Mouse (Mus musculus) retina, embryonic 14.5 days (tissue): ENCODE measurements around the gene Fv1.

Source experiments
- DNase-seq: peaks from one replicate; pipeline ENCODE4 v3.0.0-alpha.2; 2015; ENCODE audit warnings: low spot score

Fv1 gene

GRCm38 (mm10) chr4:147884138-147884537 lies 15.4 kb downstream of the Fv1 start:
- no peak for DNase-seq

DNA sequence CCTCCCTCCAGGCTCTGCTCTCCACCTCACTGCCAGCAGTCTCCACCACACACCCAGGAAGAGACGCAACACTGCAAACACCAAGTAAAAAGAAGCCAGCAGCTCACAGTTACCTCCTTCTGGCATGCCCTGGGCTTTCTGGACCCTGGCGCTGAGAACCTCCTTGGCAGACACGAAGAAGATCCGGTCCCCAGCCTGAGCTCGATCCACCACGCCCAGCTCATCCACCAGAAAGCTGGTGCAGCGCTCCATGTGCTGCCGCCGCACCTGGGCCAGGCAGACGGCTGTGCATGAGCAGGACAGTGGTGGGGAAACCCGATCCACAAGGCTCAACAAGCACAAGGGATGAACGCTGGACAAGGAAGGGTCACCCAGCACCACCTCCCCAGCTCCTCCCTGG lies 17.4 kb downstream of the Fv1 start:
- DNase-seq: no peak

GRCm38 (mm10) chr4:147887277-147887676 lies 18.5 kb downstream of the Fv1 start:
- no peak for DNase-seq

DNA sequence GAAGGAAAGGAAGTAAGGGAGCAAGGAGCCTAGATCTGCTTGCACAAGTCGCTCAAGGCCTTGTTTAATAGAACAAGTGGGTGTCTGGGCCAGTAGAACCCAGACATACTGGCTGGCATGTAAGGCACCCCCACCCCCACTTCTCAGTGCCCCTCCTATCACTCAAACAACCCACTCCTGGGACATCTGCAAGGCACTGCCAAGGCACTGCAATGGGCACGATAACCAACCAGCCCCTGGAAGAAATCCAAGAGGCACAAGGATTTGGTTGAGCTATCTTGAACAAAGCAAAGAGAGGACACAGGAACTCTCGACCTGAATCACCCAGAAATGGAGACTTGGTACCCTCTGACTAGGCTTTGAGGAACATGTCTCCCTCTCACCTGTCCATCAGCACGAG lies 19.5 kb downstream of the Fv1 start:
- no peak for DNase-seq

- DNase-seq: no peak
These were observed 21.6 kb downstream of the Fv1 start for GRCm38 (mm10) chr4:147890341-147890740.

- DNase-seq: no peak
These were observed 27.1 kb downstream of the Fv1 start for GRCm38 (mm10) chr4:147895815-147896330.

- DNase-seq: no peak
These were observed 27.6 kb downstream of the Fv1 start for GRCm38 (mm10) chr4:147896411-147896810.

DNA sequence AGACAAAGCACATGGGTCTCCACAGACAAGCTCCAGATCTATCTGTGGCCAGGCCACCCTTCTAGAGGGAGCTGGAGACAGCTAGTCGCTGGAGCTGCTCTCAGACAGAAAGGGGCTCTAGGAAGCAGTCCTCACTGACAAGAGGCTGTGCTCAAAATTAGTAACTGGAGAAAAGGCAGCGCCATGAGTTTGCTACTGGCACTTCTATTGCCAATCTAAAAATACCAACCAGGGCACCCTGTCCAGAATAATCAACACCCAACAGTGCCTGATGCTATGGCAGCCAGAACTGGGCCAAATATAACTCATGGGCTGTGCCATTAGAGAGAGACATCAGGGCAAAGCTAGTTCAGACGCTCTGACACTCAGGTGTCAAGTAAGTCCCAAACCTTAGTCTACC lies 28.6 kb downstream of the Fv1 start:
- DNase-seq: no peak

DNA sequence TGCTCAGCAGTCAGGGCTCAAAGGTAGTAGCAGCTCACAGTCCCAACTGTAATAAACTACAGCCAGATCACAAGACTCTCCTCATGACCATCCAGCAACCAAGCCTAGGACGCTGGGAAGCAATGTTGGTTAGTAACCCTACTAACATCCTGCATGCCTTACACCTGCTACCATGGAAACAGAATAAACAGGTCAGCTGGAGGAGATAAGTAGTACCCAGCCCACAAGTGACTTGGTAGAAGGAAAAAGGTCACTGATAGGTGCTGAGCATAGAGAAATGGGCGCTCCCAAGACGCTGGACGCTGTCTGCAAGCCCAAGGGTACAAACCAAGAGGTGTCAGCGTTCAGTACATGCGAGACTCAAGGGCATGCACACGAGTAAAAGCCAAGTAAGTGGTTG lies 31.7 kb downstream of the Fv1 start:
- DNase-seq: no peak

- DNase-seq: no peak
These were observed 34.2 kb downstream of the Fv1 start for GRCm38 (mm10) chr4:147902906-147903500.

- DNase-seq: no peak
These were observed 34.8 kb downstream of the Fv1 start for GRCm38 (mm10) chr4:147903601-147904000.

- DNase-seq: peak; percentile 90
These were observed 35.7 kb downstream of the Fv1 start, which contains the start of gene Mfn2 for GRCm38 (mm10) chr4:147904313-147905089. Gene Mfn2, minus strand, starts transcription at chr4:147904704.

DNA sequence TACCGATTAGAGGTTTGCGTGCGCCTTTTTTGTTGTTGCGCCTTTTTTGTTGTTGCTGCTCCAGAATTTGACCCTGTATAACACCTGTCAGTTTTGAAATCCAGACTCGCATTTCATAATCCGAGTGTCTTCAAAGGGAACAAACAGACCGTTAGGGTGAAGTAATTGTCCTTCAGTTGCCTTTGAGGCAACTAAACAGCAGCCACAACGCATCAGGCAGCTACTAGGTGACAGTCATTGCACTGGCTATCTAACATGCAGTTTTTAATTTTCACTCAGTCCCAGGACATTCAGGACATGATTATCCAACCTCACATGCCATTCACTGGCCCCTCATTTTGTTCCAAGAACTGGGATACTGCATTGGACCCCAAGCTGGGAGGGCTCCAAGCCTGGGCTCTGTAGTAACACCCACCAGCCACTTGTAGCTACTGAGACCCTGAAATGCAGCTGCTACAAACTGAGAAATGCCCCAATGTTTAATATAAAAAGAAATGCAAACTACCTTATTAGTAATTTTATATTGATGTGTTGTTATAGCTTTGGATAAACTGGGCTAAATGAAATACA lies 36.4 kb downstream of the Fv1 start:
- peak; percentile 15 for DNase-seq

GRCm38 (mm10) chr4:147906230-147906629 lies 37.5 kb downstream of the Fv1 start:
- no peak for DNase-seq

DNA sequence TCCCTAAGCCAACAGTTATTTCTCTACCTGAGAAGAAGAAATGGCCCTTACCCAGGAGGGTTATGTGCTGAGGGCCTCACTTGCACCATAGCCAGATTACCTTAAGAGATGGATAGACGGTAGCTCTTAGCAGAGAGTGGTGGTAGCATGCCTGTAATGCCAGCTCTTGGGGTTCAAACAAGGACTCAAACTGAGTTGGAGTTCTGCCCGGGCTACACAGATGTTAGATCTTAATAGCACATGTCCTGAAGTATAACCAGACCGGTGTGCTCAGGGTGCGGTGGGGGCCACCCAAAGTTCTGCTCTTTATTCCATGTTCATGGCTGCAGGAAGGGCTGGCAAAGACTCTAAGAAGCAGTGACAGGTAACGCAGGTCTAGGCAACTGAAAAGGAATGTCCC lies 40.7 kb downstream of the Fv1 start:
- DNase-seq: no peak

- peak; percentile 80 for DNase-seq
These were observed 49.8 kb downstream of the Fv1 start for GRCm38 (mm10) chr4:147918459-147919121.
